Mouse (Mus musculus) lung, postnatal 0 days (tissue): ENCODE results near the gene Asic5.

Source experiments
- CTCF ChIP-seq: IDR thresholded peaks from 2 replicates; pipeline ENCODE4 v1.5.1; 2016; ENCODE audit warnings: antibody characterized with exemption, mild to moderate bottlenecking
- EP300 ChIP-seq: IDR thresholded peaks from 2 replicates; pipeline ENCODE4 v1.6.1; 2016; ENCODE audit warnings: antibody characterized with exemption, mild to moderate bottlenecking, control low read depth

DNA sequence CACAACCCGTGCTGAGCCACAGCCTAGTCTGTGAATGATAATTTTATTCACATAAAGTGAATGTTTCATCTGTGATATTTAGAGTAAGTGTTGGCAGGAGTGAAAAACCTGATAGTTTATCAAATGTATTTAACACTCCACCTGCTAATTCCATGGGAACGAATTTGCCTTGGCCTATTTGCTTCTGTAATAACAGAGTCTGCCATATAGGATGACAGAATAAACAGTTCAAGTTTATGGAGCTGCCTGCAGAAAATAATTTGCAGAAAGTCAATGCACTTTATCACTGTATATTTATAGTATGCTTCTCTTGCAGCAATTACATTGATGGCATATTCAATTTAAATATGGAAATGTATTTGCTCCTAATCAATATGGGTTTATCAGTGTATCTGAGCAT, 30.3 kb upstream of the Asic5 start:
- TF ChIP-seq CTCF (no peak), EP300 (no peak)
